Mouse (Mus musculus): ENCODE data around the gene Cntnap4.
"Not testable (repeated sequence)": the region's sequence is repeated elsewhere in the genome, so short reads cannot be mapped to it uniquely, and the experiment has no call there.

Cntnap4 gene

DNA sequence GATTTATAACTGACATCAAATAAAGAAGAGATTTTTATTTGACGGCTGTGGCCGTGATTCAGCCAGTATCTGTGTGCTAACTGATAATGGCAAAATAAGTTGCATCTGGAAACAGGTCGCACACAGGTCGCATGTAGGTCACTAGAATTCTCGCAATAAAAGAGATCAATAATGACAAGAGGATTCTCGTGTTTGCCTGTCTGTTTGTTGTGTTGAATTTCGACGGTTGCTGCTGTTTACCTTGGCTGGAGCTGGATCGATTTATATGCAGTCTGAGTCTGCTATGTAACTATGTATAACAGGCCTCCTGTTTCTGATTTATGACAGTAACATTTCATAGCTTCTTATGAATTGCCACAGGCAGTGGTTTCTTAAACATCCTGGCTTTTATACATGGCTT lies 155.1 kb downstream of the Cntnap4 start:
- DNase-seq (ENCODE audit: low spot score in 2 of 2) = no peak

DNA sequence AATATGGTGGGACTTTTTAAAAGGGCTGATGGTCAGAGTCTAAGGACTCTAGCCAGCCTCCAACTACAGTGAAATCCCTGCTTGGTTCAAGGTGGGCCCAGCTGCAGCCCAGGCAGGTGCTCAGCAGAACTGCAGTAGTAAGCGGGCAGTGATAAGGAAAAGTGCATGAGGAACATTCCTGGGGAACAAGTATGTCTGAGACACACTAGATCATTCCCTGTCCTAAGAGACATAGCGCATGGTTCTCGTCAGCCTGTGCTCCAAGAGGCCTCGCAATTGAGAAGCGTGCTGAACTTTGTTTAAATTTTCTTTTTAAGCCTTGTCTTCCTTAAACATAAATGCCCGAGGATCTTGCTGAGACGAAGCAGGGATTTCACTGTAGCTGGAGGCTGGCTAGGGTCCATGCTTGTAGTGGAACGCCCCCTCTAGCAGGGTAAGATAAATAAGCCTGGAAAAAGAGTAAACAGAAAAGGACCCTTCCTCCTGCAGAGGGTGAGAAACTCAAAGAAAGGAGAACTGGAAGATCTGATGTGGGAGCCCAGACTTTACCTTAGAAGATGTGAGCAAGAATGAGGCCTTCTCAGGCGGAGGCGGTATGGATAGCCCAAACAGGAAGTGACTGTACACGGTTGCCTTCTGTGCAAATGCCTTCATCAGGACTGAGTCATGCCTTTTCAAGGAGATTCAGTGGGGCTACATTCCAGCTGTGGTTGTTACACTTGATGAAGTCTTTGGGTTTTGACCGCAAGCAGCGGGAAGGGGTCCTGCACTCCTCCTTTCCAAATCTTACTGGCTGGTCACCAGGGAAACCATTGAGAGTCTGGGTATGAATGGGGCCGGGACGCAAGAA lies 161.0 kb downstream of the Cntnap4 start:
- DNase-seq (ENCODE audit: low spot score in 2 of 2) = no peak

DNA sequence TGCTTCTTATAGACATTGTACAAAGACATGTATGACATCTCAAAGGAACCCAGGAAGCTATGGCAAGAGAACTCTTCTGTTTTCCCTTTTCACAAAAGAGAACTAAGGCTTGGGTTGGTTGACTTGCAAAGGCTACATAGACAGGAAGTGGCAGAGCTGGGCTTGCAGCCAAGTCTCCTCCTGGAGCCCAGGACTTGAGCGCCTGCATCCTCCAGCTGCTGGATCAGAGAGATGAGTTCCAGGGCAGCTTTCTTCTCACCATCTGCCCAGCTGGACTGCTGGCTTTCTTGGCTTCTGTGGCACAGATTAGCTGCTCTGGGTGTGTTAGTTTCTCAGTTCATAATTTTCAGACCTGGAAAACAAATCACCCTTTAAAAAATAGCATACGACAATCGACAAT lies 165.7 kb downstream of the Cntnap4 start:
- DNase-seq (ENCODE audit: low spot score in 2 of 2) = no peak

DNA sequence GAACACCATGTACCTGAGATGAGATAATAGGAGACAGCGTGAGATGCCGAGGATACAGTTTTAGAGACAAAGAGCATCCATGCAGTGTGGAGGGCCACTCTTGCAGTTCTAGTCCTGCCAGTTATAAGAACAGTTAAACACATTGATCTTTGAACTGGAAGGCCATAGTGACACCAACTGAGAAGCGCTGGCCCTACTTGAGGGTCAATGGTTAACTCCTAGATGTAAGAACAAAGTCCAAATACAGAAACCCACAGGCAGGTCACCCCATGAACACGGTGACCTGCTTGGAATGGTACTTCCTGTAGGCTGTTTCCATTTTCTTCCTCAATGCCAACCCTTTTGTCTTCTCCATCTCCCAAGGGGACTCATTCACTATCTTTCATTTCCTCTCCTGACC lies 173.5 kb downstream of the Cntnap4 start:
- DNase-seq (ENCODE audit: low spot score in 2 of 2) = no peak

DNA sequence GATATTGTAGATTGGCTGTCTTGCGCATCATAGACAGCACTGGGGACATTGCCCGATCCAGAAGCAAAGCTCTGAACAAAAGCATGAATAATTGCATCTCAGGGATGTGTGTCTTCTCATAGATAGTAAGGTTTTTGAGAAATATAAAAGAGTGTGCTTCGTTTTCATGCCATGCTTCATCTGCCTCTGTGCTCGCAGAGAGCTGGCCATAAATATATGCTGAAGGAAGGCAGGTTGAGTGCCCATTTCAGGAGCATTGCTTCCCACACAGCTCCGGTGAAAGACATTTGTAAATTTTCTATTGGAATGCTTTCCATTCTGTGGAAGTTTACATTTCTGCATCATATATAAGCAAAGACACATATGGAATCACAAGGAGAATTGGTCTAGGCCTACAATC lies 177.5 kb downstream of the Cntnap4 start:
- DNase-seq (ENCODE audit: low spot score in 2 of 2) = no peak

DNA sequence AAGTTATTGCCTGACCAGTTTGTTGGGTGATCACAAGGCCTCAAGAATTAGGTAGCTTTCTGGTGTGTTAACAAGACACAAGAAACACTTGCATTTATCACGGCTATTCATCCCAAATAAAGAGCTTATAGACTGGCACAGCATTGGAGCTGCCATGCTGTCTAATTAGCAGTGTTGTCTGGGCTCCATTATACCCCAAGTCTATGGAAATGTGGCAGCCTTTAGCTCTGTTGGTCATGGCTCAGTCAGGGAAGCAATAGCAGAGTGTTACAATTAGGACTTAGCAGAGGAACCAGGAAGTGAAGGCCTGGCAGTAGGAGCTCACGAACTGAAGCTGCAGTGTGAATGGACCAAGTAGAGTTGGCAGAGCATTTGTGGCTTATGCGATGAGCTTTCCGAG lies 185.3 kb downstream of the Cntnap4 start:
- no peak for DNase-seq (ENCODE audit: low spot score in 2 of 2)

DNA sequence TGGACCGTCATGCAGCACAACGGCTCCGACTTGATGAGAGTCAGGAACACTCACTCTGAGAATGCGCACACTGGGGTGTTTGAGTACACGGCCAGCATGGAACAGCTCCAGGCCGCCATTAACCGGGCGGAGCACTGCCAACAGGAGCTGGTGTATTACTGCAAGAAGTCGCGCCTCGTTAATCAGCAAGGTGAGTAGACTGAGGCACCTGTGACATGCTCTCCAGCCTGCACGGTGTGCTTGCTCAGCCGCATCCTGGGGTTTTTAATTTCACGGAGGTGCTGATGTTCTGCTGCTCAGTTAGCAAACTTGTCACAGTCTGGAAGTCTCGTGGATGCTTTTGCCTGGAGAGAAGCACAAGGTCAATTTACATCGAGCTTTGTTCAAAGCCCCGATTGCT lies 233.2 kb downstream of the Cntnap4 start:
- DNase-seq (ENCODE audit: low spot score in 2 of 2) = no peak

DNA sequence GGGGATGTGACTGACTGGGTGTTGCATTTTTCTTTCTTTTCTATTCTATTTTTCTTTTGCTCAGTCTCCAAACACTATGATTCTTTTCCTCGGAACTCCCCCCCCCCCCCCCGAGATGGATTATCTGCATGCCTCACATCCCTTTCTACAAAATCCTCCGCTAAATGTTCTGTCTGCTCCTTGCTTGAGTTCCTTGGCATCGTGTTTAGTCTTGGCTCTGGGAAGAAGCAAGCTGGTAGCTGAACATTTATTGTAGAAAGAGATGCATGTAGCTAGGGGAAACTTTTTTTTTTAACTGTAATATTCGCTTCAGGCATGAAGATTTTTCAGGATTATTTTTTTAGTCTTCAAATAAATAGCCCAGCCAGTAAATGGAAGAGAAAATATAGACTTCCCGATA lies 239.5 kb downstream of the Cntnap4 start:
- no peak for DNase-seq (ENCODE audit: low spot score in 2 of 2)

DNA sequence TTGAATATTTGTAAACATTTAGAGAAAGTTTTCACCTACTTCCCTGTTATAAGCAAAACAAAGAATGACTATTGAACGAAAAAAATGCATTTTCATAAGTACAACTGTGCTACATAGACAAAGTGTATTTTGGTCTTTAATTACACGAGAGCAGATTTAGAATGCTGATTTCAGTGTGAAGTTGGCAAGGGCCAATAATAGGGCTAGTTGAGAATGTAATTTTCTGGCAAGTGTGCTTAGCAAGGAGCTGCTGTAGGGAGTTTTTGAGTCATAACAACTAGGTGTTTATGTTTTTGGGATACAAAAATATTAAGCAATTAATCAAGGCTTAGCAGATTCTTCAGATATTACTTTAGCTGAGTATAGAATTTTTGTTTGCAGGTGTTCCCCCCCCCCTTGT lies 271.2 kb downstream of the Cntnap4 start:
- peak in 1 of 2 experiments; percentile 15 for DNase-seq (ENCODE audit: low spot score in 2 of 2)

DNA sequence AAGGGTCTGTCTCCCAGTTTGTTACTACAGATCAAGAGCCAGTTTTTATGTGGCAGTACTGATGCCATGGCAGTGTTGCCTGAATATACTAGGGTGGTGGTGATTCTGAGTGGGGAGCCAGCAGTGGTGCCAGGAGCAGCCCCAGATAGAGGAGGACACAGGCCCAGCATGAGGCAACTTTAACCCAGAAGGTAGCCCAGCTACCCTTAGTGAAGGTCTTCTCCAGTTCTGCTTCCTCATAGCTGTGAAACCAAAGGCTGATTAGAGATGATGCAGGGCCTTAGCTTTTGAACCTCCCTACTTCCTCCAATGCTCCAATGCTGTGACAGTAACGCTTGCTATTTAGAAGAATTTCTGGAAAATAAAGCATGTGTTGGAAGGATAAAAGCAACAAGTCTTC lies 279.7 kb downstream of the Cntnap4 start:
- not testable (repeated sequence) for DNase-seq (ENCODE audit: low spot score in 2 of 2)

DNA sequence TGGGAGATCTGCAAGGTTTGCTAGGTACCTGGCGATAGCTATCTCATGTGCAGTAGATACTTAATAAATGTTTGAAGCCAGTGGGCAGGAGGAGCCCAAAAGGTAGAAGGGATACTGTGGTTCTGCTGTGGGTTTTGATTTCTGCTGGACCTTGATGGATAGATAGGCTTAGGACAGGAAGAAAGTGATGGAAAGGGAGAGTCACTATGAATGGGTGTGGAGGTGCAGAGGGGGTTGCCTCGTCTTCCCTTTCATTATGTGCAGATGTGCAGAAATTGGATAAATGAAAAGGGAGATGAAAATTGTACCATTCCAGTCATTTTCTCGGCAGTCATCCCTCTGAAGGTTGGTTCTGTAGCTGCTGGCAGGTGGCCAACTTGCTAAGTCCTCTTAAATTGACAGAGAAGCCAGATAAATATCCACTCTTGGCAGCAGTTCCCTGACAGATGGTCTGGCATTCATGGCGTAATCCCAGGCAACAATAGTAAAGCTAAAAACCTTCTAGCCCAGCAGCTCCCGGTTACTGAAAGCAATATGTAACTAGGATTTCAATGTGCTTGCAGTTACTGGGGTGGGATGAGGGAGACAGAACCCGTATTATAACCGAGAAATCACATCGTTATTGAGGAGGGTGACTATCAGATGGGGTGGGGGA lies 336.7 kb downstream of the Cntnap4 start:
- peak; percentile 49 to 91 for DNase-seq (ENCODE audit: low spot score in 2 of 2)

DNA sequence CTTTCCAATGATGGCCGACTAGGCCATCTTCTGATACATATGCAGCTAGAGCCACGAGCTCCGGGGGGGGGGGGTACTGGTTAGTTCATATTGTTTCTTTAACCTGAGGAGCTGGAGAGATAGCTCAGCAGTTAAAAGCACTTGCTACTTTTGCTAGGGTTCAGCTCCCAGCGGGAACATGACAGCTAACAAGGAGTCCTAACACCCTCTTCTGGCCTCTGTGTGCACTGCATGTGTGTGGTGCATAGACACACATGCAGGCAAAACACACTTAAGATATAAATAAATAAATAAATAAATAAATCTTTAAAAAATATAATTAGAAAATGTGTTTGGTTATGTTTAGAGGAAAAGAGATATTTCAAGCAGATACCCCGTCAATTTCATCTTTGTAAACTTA lies 339.7 kb downstream of the Cntnap4 start:
- DNase-seq (ENCODE audit: low spot score in 2 of 2) = no peak

DNA sequence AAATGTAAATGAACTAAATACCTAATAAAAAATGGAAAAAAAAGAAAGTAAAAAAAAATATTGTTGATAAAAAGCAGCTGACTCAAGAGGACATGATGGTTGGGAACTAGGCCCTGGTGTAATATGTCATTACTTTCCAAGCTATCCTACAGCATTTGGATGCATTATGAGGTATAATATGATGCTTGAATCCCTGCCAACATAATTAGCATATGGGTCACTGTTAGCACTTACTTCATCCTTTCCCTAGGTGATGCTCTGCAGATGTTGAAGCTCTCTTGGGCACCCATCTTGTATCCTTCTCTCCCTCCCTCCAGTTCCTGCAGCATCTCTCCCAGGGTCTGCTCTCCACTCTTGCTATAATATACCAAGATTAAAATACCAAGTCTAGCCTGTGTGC lies 341.6 kb downstream of the Cntnap4 start:
- no peak for DNase-seq (ENCODE audit: low spot score in 2 of 2)

DNA sequence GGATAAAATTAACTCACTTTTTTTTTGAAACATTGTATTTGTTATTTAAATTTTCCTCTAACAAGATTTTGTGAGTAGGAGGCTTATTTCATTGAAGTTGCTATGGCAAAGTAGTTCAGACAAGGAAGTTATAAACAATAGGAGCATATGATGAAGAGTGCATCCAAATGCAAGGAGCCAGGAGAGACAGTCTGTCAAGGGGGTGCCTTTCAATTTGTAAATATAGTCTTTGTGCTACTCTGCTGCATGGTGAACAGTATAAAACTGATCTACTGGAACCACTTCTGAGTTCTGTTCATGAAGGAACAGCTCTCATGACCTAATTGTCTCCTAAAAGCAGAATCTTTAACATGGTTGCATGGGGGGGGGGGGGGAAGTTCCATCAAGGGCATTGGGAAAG lies 352.3 kb downstream of the Cntnap4 start:
- no peak for DNase-seq (ENCODE audit: low spot score in 2 of 2)

DNA sequence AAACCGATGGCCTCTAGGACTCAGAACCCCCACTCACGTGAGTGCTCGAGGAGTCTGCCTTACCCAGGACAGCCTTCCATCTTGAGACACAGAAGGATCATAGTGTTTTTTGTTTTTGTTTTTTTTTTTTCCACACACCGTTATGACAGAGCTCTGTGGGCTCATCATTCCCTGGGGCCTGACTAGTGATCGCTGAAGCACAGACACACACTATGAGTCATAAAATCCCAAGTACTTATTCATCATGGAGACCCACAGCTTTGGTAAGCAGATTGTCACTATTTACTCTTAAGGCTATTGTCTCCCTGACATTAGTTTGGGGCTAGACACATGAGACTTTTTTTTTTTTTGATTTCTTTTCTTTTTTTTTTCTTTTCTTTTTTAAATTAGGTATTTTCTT lies 352.9 kb downstream of the Cntnap4 start:
- no peak for DNase-seq (ENCODE audit: low spot score in 2 of 2)

Data from left cerebral cortex, adult 9 months (tissue).